Mouse (Mus musculus) urinary bladder, adult 18-20 months (tissue): ENCODE results near the gene 4933402J07Rik.

Experiments
- DNase-seq, 2 experiments: peaks; one replicate each; pipeline ENCODE4 v3.0.0; 2022; ENCODE audit warnings: low spot score in 2 of 2, mixed read lengths in 2 of 2

4933402J07Rik gene

GRCm38 (mm10) chr8:87563553-87563952, at the start of gene 4933402J07Rik:
Gene 4933402J07Rik, plus strand, starts transcription at chr8:87563853.
- DNase-seq, result no peak

- no peak for DNase-seq
Measured at GRCm38 (mm10) chr8:87517132-87517531, 46.5 kb upstream of the 4933402J07Rik start.

- no peak for DNase-seq
Measured at GRCm38 (mm10) chr8:87525006-87525405, 38.6 kb upstream of the 4933402J07Rik start.

- DNase-seq, result no peak
Measured at GRCm38 (mm10) chr8:87531176-87531575, 32.5 kb upstream of the 4933402J07Rik start.

GRCm38 (mm10) chr8:87533476-87533875, 30.2 kb upstream of the 4933402J07Rik start:
- no peak for DNase-seq

GRCm38 (mm10) chr8:87534846-87535245, 28.8 kb upstream of the 4933402J07Rik start:
- DNase-seq, result no peak

- peak; percentile 46 to 73 for DNase-seq
Measured at GRCm38 (mm10) chr8:87536615-87537329, 26.9 kb upstream of the 4933402J07Rik start.

GRCm38 (mm10) chr8:87539829-87540394, 23.7 kb upstream of the 4933402J07Rik start:
- no peak for DNase-seq

GRCm38 (mm10) chr8:87549881-87550280, 13.8 kb upstream of the 4933402J07Rik start:
- no peak for DNase-seq

GRCm38 (mm10) chr8:87552801-87553200, 10.9 kb upstream of the 4933402J07Rik start:
- no peak for DNase-seq

GRCm38 (mm10) chr8:87560801-87561200, 2.9 kb upstream of the 4933402J07Rik start:
- no peak for DNase-seq

GRCm38 (mm10) chr8:87569203-87569602, 5.5 kb downstream of the 4933402J07Rik start:
- DNase-seq, result no peak

GRCm38 (mm10) chr8:87569706-87570563, 6.3 kb downstream of the 4933402J07Rik start:
- DNase-seq, result no peak

- DNase-seq, result no peak
Measured at GRCm38 (mm10) chr8:87570564-87570855, 6.9 kb downstream of the 4933402J07Rik start.

- no peak for DNase-seq
Measured at GRCm38 (mm10) chr8:87570880-87571279, 7.2 kb downstream of the 4933402J07Rik start.

- DNase-seq, result peak; percentile 13 to 30
Measured at GRCm38 (mm10) chr8:87594272-87594671, 30.6 kb downstream of the 4933402J07Rik start.

GRCm38 (mm10) chr8:87602731-87603130, 39.1 kb downstream of the 4933402J07Rik start:
- DNase-seq, result no peak

GRCm38 (mm10) chr8:87609110-87609509, 45.5 kb downstream of the 4933402J07Rik start:
- no peak for DNase-seq

GRCm38 (mm10) chr8:87609651-87610192, 46.1 kb downstream of the 4933402J07Rik start:
- no peak for DNase-seq

- no peak for DNase-seq
Measured at GRCm38 (mm10) chr8:87613701-87614100, 50.0 kb downstream of the 4933402J07Rik start.

GRCm38 (mm10) chr8:87619118-87619517, 55.5 kb downstream of the 4933402J07Rik start:
- no peak for DNase-seq

- DNase-seq, result no peak
Measured at GRCm38 (mm10) chr8:87619529-87619928, 55.9 kb downstream of the 4933402J07Rik start.
